Mouse (Mus musculus) G1E (cell line): Measurements from ENCODE around the gene Col9a1.

ENCODE experiments used
- CTCF ChIP-seq: IDR thresholded peaks from 2 replicates; pipeline ENCODE4 v1.5.1; 2012; ENCODE audit warnings: low read depth, low read length, inconsistent platforms, mixed read lengths
- GATA1 ChIP-seq: IDR thresholded peaks from 2 replicates; pipeline ENCODE4 v1.6.1; 2012; ENCODE audit warnings: borderline replicate concordance, low read length, inconsistent platforms, mixed read lengths
- POLR2AphosphoS5 ChIP-seq: IDR thresholded peaks from 2 replicates; pipeline ENCODE4 v1.6.1; 2012; ENCODE audit warnings: low read depth, low read length, inconsistent platforms; ENCODE audit not compliant: insufficient replicate concordance
- TAL1 ChIP-seq: conservative IDR thresholded peaks from 2 replicates; pipeline ENCODE4 v1.6.1; 2012; ENCODE audit warnings: low read depth, low read length, inconsistent platforms, mixed read lengths

DNA sequence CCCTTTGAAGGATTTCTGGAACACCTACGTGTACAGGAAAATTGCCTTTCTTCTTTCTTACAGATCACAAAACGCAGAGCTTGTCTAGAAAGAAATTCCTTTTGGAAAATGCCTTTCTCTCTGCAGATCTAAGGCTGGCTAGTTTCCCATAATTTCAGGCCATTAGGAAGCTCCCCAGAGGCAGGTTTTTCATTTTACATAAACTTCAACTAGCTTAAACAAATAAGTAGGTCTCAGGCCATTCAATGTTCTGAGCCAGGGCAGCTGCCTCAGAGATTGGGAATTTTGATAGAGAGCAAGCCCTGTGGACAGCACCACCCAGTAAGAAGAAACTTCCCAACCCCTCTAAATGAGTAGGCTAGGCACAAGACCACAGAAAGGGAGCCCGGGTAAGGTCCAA lies 1.6 kb upstream of the Col9a1 start:
- TF ChIP-seq CTCF, result no peak
- no peak for TF ChIP-seq GATA1
- no peak for TF ChIP-seq TAL1
- TF ChIP-seq POLR2AphosphoS5, result no peak
